Mouse (Mus musculus): ENCODE data around the gene R3hcc1l. TPM values are rescaled to one million over a fixed set of nuclear protein-coding genes. Genes with fewer than 3 reads are reported as not detected.

Gene R3hcc1l
- polyA plus RNA-seq (2012; rRNA removed) = 4.2 and 7.8 TPM in 2 replicates
- 8.6 and 12.2 TPM in 2 replicates for polyA plus RNA-seq (2014; fragmentation: Nextera tagmentation; extraction: Ambion mirVana)

- peak within 1 kb of the TSS; percentile 98 for H3K9ac ChIP-seq (replicated peaks)
- no peaks in the 10 kb centered on the region for H3K27me3 ChIP-seq (ENCODE audit: control insufficient read depth, insufficient read depth, low read length)
- H3K9me3 ChIP-seq (ENCODE audit: control insufficient read depth, low read length) = no peaks in the 10 kb centered on the region
Measured at GRCm38 (mm10) chr19:42518620-42519310, at the start of gene R3hcc1l. TSS of gene R3hcc1l (plus strand) at chr19:42518759.

GRCm38 (mm10) chr19:42471571-42471970 lies 47.0 kb upstream of the R3hcc1l start:
- TF ChIP-seq EP300 (IDR thresholded peaks at IDR 0.05; ENCODE audit: low read depth) = no peak
- no peak for TF ChIP-seq CTCF (IDR thresholded peaks at IDR 0.05; ENCODE audit: low read depth)
- ATAC-seq (ENCODE audit: insufficient read depth) = no peak
- 67% methylated on average over 4 of the region's 4 CpGs for WGBS (ENCODE audit: insufficient replicate concordance)

More at GRCm38 (mm10) chr19:42518620-42519310, at the start of gene R3hcc1l:
- under 1% methylated on average over 59 of the region's 59 CpGs for WGBS (ENCODE audit: insufficient replicate concordance)
- DNase-seq (ENCODE audit: low read depth in 3 of 3, low spot score in 3 of 3) = peak; percentile 83 to 89 (median 85)
- peak within 1 kb of the TSS; percentile 65 for H3K27ac ChIP-seq
- no peaks in the 10 kb centered on the region for H3K36me3 ChIP-seq (replicated peaks; ENCODE audit: control insufficient read depth, insufficient read depth, low read depth)
- TF ChIP-seq EP300 (IDR thresholded peaks at IDR 0.05; ENCODE audit: low read depth) (no peak), CTCF (IDR thresholded peaks at IDR 0.05; ENCODE audit: low read depth) (peak; percentile 80)
- H3K4me3 ChIP-seq (ENCODE audit: insufficient read depth in 1 of 2, low read depth in 2 of 2, low read length in 2 of 2) = peak within 1 kb of the TSS; percentile 86 to 98
- H3K4me1 ChIP-seq (replicated peaks; ENCODE audit: control insufficient read depth in 2 of 2, insufficient read depth in 2 of 2, low read length in 1 of 2) = peaks cover 6 to 20% of the 10 kb centered on the region in 2 experiments; a peak in 3 of 4 replicates
- peak; percentile 98 for ATAC-seq (ENCODE audit: insufficient read depth)
- H3K4me2 ChIP-seq (ENCODE audit: low read depth) = peak within 1 kb of the TSS; percentile 94

GRCm38 (mm10) chr19:42472831-42473230 lies 45.7 kb upstream of the R3hcc1l start:
- H3K9me3 ChIP-seq (ENCODE audit: control insufficient read depth, low read length) = no peaks in the 10 kb centered on the region
- TF ChIP-seq CTCF (IDR thresholded peaks at IDR 0.05; ENCODE audit: low read depth) (no peak), EP300 (IDR thresholded peaks at IDR 0.05; ENCODE audit: low read depth) (no peak)
- no peak for DNase-seq (ENCODE audit: low read depth in 3 of 3, low spot score in 3 of 3)
- ATAC-seq (ENCODE audit: insufficient read depth) = no peak
- H3K27me3 ChIP-seq (ENCODE audit: control insufficient read depth, insufficient read depth, low read length) = no peaks in the 10 kb centered on the region; the same call in 1 of the 2 replicates
- no peaks in the 10 kb centered on the region for H3K36me3 ChIP-seq (replicated peaks; ENCODE audit: control insufficient read depth, insufficient read depth, low read depth)
- H3K9ac ChIP-seq (replicated peaks) = no peak overlapping the region
- H3K4me1 ChIP-seq (replicated peaks; ENCODE audit: control insufficient read depth in 2 of 2, insufficient read depth in 2 of 2, low read length in 1 of 2) = no peaks in the 10 kb centered on the region
- no peak overlapping the region for H3K4me2 ChIP-seq (ENCODE audit: low read depth)
- H3K27ac ChIP-seq = no peak overlapping the region
- no peak overlapping the region for H3K4me3 ChIP-seq (ENCODE audit: insufficient read depth in 1 of 2, low read depth in 2 of 2, low read length in 2 of 2)
- WGBS (ENCODE audit: insufficient replicate concordance) = 21% methylated on average over 11 of the region's 11 CpGs

More at GRCm38 (mm10) chr19:42471571-42471970, 47.0 kb upstream of the R3hcc1l start:
- DNase-seq (ENCODE audit: low read depth in 3 of 3, low spot score in 3 of 3) = no peak
- H3K27me3 ChIP-seq (ENCODE audit: control insufficient read depth, insufficient read depth, low read length) = no peaks in the 10 kb centered on the region; the same call in 1 of the 2 replicates
- H3K27ac ChIP-seq = no peak overlapping the region
- no peaks in the 10 kb centered on the region for H3K9me3 ChIP-seq (ENCODE audit: control insufficient read depth, low read length)
- H3K4me2 ChIP-seq (ENCODE audit: low read depth) = no peak overlapping the region
- no peaks in the 10 kb centered on the region for H3K4me1 ChIP-seq (replicated peaks; ENCODE audit: control insufficient read depth in 2 of 2, insufficient read depth in 2 of 2, low read length in 1 of 2)
- no peak overlapping the region for H3K9ac ChIP-seq (replicated peaks)
- no peak overlapping the region for H3K4me3 ChIP-seq (ENCODE audit: insufficient read depth in 1 of 2, low read depth in 2 of 2, low read length in 2 of 2)
- no peaks in the 10 kb centered on the region for H3K36me3 ChIP-seq (replicated peaks; ENCODE audit: control insufficient read depth, insufficient read depth, low read depth)

- Histone ChIP-seq H3K27ac (no peak overlapping the region), H3K36me3 (replicated peaks; ENCODE audit: control insufficient read depth, insufficient read depth, low read depth) (no peaks in the 10 kb centered on the region), H3K4me1 (replicated peaks; ENCODE audit: control insufficient read depth in 2 of 2, insufficient read depth in 2 of 2, low read length in 1 of 2) (no peaks in the 10 kb centered on the region), H3K4me3 (ENCODE audit: insufficient read depth in 1 of 2, low read depth in 2 of 2, low read length in 2 of 2) (no peak overlapping the region), H3K9me3 (ENCODE audit: control insufficient read depth, low read length) (no peaks in the 10 kb centered on the region), H3K9ac (replicated peaks) (no peak overlapping the region), H3K4me2 (ENCODE audit: low read depth) (no peak overlapping the region), H3K27me3 (ENCODE audit: control insufficient read depth, insufficient read depth, low read length) (no peaks in the 10 kb centered on the region; the same call in 1 of the 2 replicates)
- WGBS (ENCODE audit: insufficient replicate concordance) = 42% methylated on average over 5 of the region's 5 CpGs
- DNase-seq (ENCODE audit: low read depth in 3 of 3, low spot score in 3 of 3) (no peak), ATAC-seq (ENCODE audit: insufficient read depth) (no peak)
- TF ChIP-seq EP300 (IDR thresholded peaks at IDR 0.05; ENCODE audit: low read depth) = no peak
- TF ChIP-seq CTCF (IDR thresholded peaks at IDR 0.05; ENCODE audit: low read depth) = no peak
Measured at GRCm38 (mm10) chr19:42477769-42478168, 40.8 kb upstream of the R3hcc1l start.

GRCm38 (mm10) chr19:42478303-42478702 lies 40.3 kb upstream of the R3hcc1l start:
- Histone ChIP-seq H3K4me3 (ENCODE audit: insufficient read depth in 1 of 2, low read depth in 2 of 2, low read length in 2 of 2) (no peak overlapping the region), H3K36me3 (replicated peaks; ENCODE audit: control insufficient read depth, insufficient read depth, low read depth) (no peaks in the 10 kb centered on the region), H3K9ac (replicated peaks) (no peak overlapping the region), H3K9me3 (ENCODE audit: control insufficient read depth, low read length) (no peaks in the 10 kb centered on the region), H3K4me1 (replicated peaks; ENCODE audit: control insufficient read depth in 2 of 2, insufficient read depth in 2 of 2, low read length in 1 of 2) (no peaks in the 10 kb centered on the region), H3K27ac (no peak overlapping the region), H3K27me3 (ENCODE audit: control insufficient read depth, insufficient read depth, low read length) (no peaks in the 10 kb centered on the region; the same call in 1 of the 2 replicates), H3K4me2 (ENCODE audit: low read depth) (no peak overlapping the region)
- TF ChIP-seq EP300 (IDR thresholded peaks at IDR 0.05; ENCODE audit: low read depth) (no peak), CTCF (IDR thresholded peaks at IDR 0.05; ENCODE audit: low read depth) (no peak)
- WGBS (ENCODE audit: insufficient replicate concordance) = 55% methylated on average over 12 of the region's 12 CpGs
- no peak for ATAC-seq (ENCODE audit: insufficient read depth)
- DNase-seq (ENCODE audit: low read depth in 3 of 3, low spot score in 3 of 3) = no peak

Data from liver, embryonic 14.5 days (tissue).